In the genomic region with DNA sequence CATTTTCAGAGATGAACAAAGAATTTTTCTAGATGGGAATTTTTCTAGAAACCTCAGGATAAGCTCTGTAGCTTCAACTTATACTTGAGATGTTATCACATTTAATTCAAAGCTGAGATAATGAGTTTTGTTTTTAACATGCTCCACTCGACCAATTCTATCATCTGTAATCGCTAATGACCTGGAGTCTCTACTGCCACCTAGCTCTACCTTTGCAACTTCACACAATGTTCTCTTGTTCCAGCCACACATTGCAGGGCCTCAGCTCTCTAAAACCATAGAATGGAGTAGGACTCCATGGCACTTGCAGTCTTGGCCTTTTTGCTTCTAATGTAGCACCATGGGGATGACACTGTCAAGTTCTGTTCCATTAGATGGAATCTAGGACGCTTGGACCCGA, we compare ENCODE assay signal across 20 mouse cellular contexts. TPM values are rescaled to one million over a fixed set of nuclear protein-coding genes. Genes with fewer than 3 reads are reported as not detected.
A peak's percentile ranks its signal among the peaks of the same experiment; 100 is the strongest.
DNase-seq lines count a peak whose midpoint lies in the region; ATAC-seq and TF ChIP-seq lines count a peak whose summit lies in the region.
"Had no signal": no experiment of that assay in that cellular context is flagged by ENCODE, and none has a peak within 500 bp of the region (broad histone marks: within the 10 kb centered on the region; RNA-seq: fewer than 3 reads in every experiment).

No protein-coding gene starts in this region.

- no peaks in the 10 kb centered on the region for H3K36me3 ChIP-seq in intestine, postnatal 0 days (ENCODE audit: control insufficient read depth, insufficient read depth)
- H3K36me3 ChIP-seq in intestine, embryonic 15.5 days = no peaks in the 10 kb centered on the region
- H3K36me3 ChIP-seq in midbrain, embryonic 14.5 days (ENCODE audit: control insufficient read depth, insufficient read depth, low read length) = no peaks in the 10 kb centered on the region
- H3K36me3 ChIP-seq: embryonic facial prominence, embryonic 10.5 days; G1E; heart, embryonic 15.5 days; limb, embryonic 13.5 days had no signal

- no peak overlapping the region for H3K4me3 ChIP-seq in intestine, postnatal 0 days (ENCODE audit: low read depth, low read length)
- no peak overlapping the region for H3K4me3 ChIP-seq in intestine, embryonic 15.5 days (replicated peaks)
- H3K4me3 ChIP-seq in midbrain, embryonic 14.5 days (replicated peaks; ENCODE audit: low read depth, low read length) = no peak overlapping the region
- H3K4me3 ChIP-seq: embryonic facial prominence, embryonic 10.5 days; heart, embryonic 15.5 days; limb, embryonic 13.5 days had no signal

- H3K4me2 ChIP-seq in intestine, postnatal 0 days (replicated peaks; ENCODE audit: low read depth) = no peak overlapping the region
- H3K4me2 ChIP-seq in intestine, embryonic 15.5 days (replicated peaks) = no peak overlapping the region
- no peak overlapping the region for H3K4me2 ChIP-seq in midbrain, embryonic 14.5 days (ENCODE audit: low read length)
- H3K4me2 ChIP-seq: heart, embryonic 15.5 days; limb, embryonic 13.5 days had no signal

- no peak overlapping the region for H3K27ac ChIP-seq in intestine, postnatal 0 days (ENCODE audit: low read depth, low read length)
- H3K27ac ChIP-seq in intestine, embryonic 15.5 days = no peak overlapping the region
- no peak overlapping the region for H3K27ac ChIP-seq in midbrain, embryonic 14.5 days (replicated peaks; ENCODE audit: low read depth, low read length)
- H3K27ac ChIP-seq: embryonic facial prominence, embryonic 10.5 days; heart, embryonic 15.5 days; limb, embryonic 13.5 days; liver, embryonic 14.5 days had no signal

- no peak overlapping the region for H3K9ac ChIP-seq in intestine, postnatal 0 days (ENCODE audit: low read depth, low read length)
- no peak overlapping the region for H3K9ac ChIP-seq in intestine, embryonic 15.5 days
- no peak overlapping the region for H3K9ac ChIP-seq in midbrain, embryonic 14.5 days (replicated peaks; ENCODE audit: low read length)
- H3K9ac ChIP-seq: heart, embryonic 15.5 days; limb, embryonic 13.5 days; liver, embryonic 14.5 days had no signal

- no peak for ATAC-seq in intestine, postnatal 0 days
- ATAC-seq in intestine, embryonic 15.5 days = no peak
- peak; percentile 66 for ATAC-seq in activated CD4-positive, CD25-positive, alpha-beta regulatory T cell, adult 4 months
- peak; percentile 36; the same call in 1 of the 2 replicates for ATAC-seq in neutrophil, adult 5-6 weeks (ENCODE audit: extremely low read depth, insufficient number of reproducible peaks, low FRiP score, poor library complexity, severe bottlenecking)
- ATAC-seq in midbrain, embryonic 14.5 days (ENCODE audit: low FRiP score, low TSS enrichment) = no peak

- no peaks in the 10 kb centered on the region for H3K27me3 ChIP-seq in intestine, postnatal 0 days (replicated peaks; ENCODE audit: control insufficient read depth, insufficient read depth, low read length)
- no peaks in the 10 kb centered on the region for H3K27me3 ChIP-seq in intestine, embryonic 15.5 days (replicated peaks)
- no peaks in the 10 kb centered on the region for H3K27me3 ChIP-seq in midbrain, embryonic 14.5 days (ENCODE audit: control insufficient read depth, insufficient read depth, low read length)
- H3K27me3 ChIP-seq: heart, embryonic 15.5 days; limb, embryonic 13.5 days had no signal

- no peaks in the 10 kb centered on the region for H3K9me3 ChIP-seq in intestine, postnatal 0 days (ENCODE audit: control insufficient read depth)
- H3K9me3 ChIP-seq in intestine, embryonic 15.5 days = no peaks in the 10 kb centered on the region
- H3K9me3 ChIP-seq in midbrain, embryonic 14.5 days (ENCODE audit: control insufficient read depth, low read length) = no peaks in the 10 kb centered on the region
- H3K9me3 ChIP-seq: embryonic facial prominence, embryonic 10.5 days; G1E; heart, embryonic 15.5 days; limb, embryonic 13.5 days had no signal

- TF ChIP-seq CTCF in intestine, postnatal 0 days (IDR thresholded peaks at IDR 0.05; ENCODE audit: low read depth) = peak; percentile 45

- no peaks in the 10 kb centered on the region for H3K4me1 ChIP-seq in intestine, postnatal 0 days (replicated peaks; ENCODE audit: control insufficient read depth, insufficient read depth, low read length)
- H3K4me1 ChIP-seq in intestine, embryonic 15.5 days (replicated peaks) = no peaks in the 10 kb centered on the region
- H3K4me1 ChIP-seq in midbrain, embryonic 14.5 days (ENCODE audit: control insufficient read depth, insufficient read depth, low read length) = no peaks in the 10 kb centered on the region
- H3K4me1 ChIP-seq: embryonic facial prominence, embryonic 10.5 days; limb, embryonic 13.5 days had no signal

- DNase-seq in CD4-positive helper T cell, adult 2 months (ENCODE audit: low read depth, low spot score) = peak; percentile 29
- no peak for DNase-seq in midbrain, embryonic 14.5 days
- no peak for DNase-seq in layer of hippocampus, postnatal 25 days (ENCODE audit: extremely low spot score in 1 of 2, low spot score in 1 of 2)
- DNase-seq: cerebellum, adult 2 months; cerebellum, postnatal 36 days; gastrocnemius, postnatal 14 days; heart, adult 18-20 months; kidney, adult 9 months; layer of hippocampus, postnatal 36 days; lung, postnatal 10 days; thymus, postnatal 36 days had no signal

- 61% methylated on average over 4 of the region's 4 CpGs for WGBS in intestine, postnatal 0 days
- WGBS in intestine, embryonic 15.5 days = 74% methylated on average over 4 of the region's 4 CpGs
- WGBS in midbrain, embryonic 14.5 days = 64% methylated on average over 4 of the region's 4 CpGs

RNA-seq across cellular contexts. Expression of a gene that starts 55.7 kb away (rescaled TPM):
- 0.51 and 0.67 TPM in 2 replicates for polyA plus RNA-seq in intestine, postnatal 0 days (2015; fragmentation: Nextera tagmentation; extraction: Ambion mirVana)
- polyA plus RNA-seq in intestine, embryonic 15.5 days (2015; fragmentation: Nextera tagmentation; extraction: Ambion mirVana) = 1.5 and 1.7 TPM in 2 replicates
- polyA plus RNA-seq in activated CD4-positive, CD25-positive, alpha-beta regulatory T cell, adult 4 months (2017; shearing (Covaris generic)) = under 1 TPM; 0.25 to 0.74 TPM
- total RNA-seq in neutrophil, adult 5-6 weeks (2017) = 0.37 and 3.5 TPM in 2 replicates
- 5.2 and 6.0 TPM in 2 replicates for polyA plus RNA-seq in midbrain, embryonic 14.5 days (2014; fragmentation: Nextera tagmentation; extraction: Ambion mirVana)
- total RNA-seq in layer of hippocampus, postnatal 25 days (2021) = 10 to 100 TPM; 23.0 to 23.2 TPM
- polyA plus RNA-seq: G1E had no signal

Comparison
In these comparisons a context has a peak if more than half of its experiments do, and no peak if none do; other contexts are left out.
1. ATAC-seq: peak in activated CD4-positive, CD25-positive, alpha-beta regulatory T cell, adult 4 months (single experiment) and neutrophil, adult 5-6 weeks (single experiment); none in intestine, postnatal 0 days (single experiment), intestine, embryonic 15.5 days (single experiment) and midbrain, embryonic 14.5 days (single experiment).